Mouse (Mus musculus): Measurements from ENCODE around the gene Golga7b. TPM values are rescaled to one million over a fixed set of nuclear protein-coding genes. Genes with fewer than 3 reads are reported as not detected.
A peak's percentile ranks its signal among the peaks of the same experiment; 100 is the strongest.

Gene Golga7b
- total and polyA plus RNA-seq, 2 experiments from 2014 or later = 61.4 to 79.1 TPM

DNA sequence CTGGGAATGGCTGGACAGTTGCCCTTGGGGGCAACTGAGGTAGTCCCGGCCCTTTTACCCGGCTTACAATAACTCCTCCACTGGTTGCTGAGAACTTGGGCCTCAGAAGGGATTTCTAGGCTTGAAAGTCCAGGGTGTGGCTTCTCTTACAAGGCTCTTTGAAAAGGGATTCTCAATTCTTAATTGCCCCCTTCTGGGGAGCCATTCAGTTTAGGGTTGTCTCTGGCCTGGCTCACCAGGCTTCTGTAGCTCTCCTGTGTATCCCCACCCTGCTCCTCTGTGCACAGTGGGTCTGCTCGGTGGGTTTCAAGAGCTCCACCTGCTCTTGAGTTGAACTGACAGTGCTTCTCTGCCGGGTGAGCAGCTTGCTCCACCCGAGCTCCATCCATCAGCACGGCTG is 37.4 kb upstream of the Golga7b start:
- Histone ChIP-seq H3K36me3 (ENCODE audit: insufficient read depth) (no peaks in the 10 kb centered on the region), H3K9me3 (ENCODE audit: low read length) (no peaks in the 10 kb centered on the region), H3K27me3 (ENCODE audit: insufficient read depth, low read length) (no peaks in the 10 kb centered on the region), H3K4me3 (ENCODE audit: low read depth, low read length) (no peak overlapping the region), H3K4me1 (ENCODE audit: insufficient read depth) (no peaks in the 10 kb centered on the region), H3K27ac (ENCODE audit: low read depth, low read length) (no peak overlapping the region), H3K4me2 (ENCODE audit: low read depth) (no peak overlapping the region), H3K9ac (no peak overlapping the region)
- no peak for ATAC-seq
- no peak for DNase-seq
- 70% methylated on average over 6 of the region's 6 CpGs for WGBS
- TF ChIP-seq CTCF (IDR thresholded peaks at IDR 0.05; ENCODE audit: low read depth) = no peak

DNA sequence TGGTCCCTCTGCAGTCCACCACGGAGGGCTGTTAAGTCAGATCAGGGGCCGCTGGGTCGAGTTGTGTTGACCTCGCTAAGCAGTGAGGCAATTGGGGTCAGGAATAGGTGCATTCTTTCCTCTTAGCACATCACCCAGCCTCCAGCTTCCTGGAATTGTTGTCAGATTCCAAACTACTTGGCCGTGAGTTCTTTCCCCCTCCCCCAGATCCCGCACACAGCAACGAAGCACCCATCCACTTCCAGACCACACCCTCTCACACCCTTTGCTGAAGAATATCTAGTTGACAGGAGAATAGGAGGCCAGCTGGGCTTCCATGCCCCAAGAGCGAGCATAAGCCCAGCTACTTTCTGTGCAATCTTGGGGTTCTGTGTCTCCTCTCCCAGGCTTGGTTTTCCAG is 35.4 kb upstream of the Golga7b start:
- Histone ChIP-seq H3K4me3 (ENCODE audit: low read depth, low read length) (no peak overlapping the region), H3K4me1 (ENCODE audit: insufficient read depth) (no peaks in the 10 kb centered on the region), H3K36me3 (ENCODE audit: insufficient read depth) (no peaks in the 10 kb centered on the region), H3K27ac (ENCODE audit: low read depth, low read length) (no peak overlapping the region), H3K9ac (no peak overlapping the region), H3K9me3 (ENCODE audit: low read length) (no peaks in the 10 kb centered on the region), H3K27me3 (ENCODE audit: insufficient read depth, low read length) (no peaks in the 10 kb centered on the region), H3K4me2 (ENCODE audit: low read depth) (no peak overlapping the region)
- ATAC-seq (no peak), DNase-seq (no peak)
- no peak for TF ChIP-seq CTCF (IDR thresholded peaks at IDR 0.05; ENCODE audit: low read depth)
- 73% methylated on average over 8 of the region's 8 CpGs for WGBS

DNA sequence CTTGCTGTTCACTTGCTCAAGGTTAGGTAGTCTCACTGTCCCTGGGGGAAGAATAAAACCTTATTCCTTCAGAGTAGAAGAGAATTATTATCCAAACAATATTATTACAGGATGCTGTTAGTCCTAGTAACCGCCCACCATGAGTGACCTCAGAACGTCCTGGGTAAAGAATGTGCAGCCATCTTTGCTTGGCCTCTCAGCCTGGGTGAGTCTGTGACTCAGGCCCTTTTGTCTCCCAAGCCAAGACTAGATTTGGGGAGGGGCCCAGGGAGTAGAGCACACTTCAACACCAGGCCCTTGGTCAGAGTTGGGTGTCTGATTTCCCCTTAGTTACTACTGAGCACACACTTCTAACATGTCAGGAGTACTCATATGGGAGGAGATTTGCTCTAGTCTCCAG is 32.8 kb upstream of the Golga7b start:
- Histone ChIP-seq H3K9ac (no peak overlapping the region), H3K36me3 (ENCODE audit: insufficient read depth) (no peaks in the 10 kb centered on the region), H3K9me3 (ENCODE audit: low read length) (no peaks in the 10 kb centered on the region), H3K4me2 (ENCODE audit: low read depth) (no peak overlapping the region), H3K27me3 (ENCODE audit: insufficient read depth, low read length) (no peaks in the 10 kb centered on the region), H3K4me3 (ENCODE audit: low read depth, low read length) (no peak overlapping the region), H3K4me1 (ENCODE audit: insufficient read depth) (no peaks in the 10 kb centered on the region), H3K27ac (ENCODE audit: low read depth, low read length) (no peak overlapping the region)
- no peak for ATAC-seq
- no peak for TF ChIP-seq CTCF (IDR thresholded peaks at IDR 0.05; ENCODE audit: low read depth)
- WGBS = 80% methylated on average over 2 of the region's 2 CpGs
- DNase-seq = no peak

DNA sequence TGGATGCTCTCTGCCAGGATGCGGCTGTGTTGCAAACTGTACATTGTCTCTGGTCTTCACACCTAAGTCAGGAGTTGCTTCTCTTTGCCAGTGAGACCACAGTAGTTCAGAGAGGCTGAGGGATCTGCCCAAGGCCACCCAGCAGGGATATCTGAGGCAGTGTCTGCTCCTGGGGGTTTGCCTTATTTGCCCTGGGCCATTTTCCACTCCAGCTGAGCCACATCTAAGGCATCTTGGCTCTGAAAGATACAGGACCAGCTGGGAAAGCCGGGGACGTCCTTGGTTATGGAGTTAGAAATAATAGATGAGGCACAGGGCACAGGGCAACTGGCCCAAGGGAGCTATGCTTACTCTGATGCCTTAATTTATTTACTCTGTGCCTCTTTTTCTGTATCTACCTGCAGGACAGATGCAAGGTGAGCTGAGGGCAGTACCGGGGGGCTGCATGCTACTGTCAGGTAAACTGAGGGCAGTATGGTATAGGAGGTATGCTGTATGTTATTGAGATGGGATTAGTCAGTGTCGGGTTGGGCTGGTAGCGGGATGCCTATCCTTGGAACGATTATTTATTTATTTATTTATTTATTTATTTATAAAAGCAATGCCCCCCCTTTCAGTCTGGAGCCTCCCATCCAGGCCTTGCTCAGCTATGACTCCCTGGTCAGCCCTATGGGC is 30.5 kb upstream of the Golga7b start:
- Histone ChIP-seq H3K27me3 (ENCODE audit: insufficient read depth, low read length) (no peaks in the 10 kb centered on the region), H3K4me1 (ENCODE audit: insufficient read depth) (no peaks in the 10 kb centered on the region), H3K36me3 (ENCODE audit: insufficient read depth) (no peaks in the 10 kb centered on the region), H3K27ac (ENCODE audit: low read depth, low read length) (no peak overlapping the region), H3K4me3 (ENCODE audit: low read depth, low read length) (no peak overlapping the region), H3K4me2 (ENCODE audit: low read depth) (no peak overlapping the region), H3K9me3 (ENCODE audit: low read length) (no peaks in the 10 kb centered on the region), H3K9ac (no peak overlapping the region)
- WGBS = 83% methylated on average over 7 of the region's 7 CpGs
- no peak for TF ChIP-seq CTCF (IDR thresholded peaks at IDR 0.05; ENCODE audit: low read depth)
- DNase-seq (no peak), ATAC-seq (no peak)

DNA sequence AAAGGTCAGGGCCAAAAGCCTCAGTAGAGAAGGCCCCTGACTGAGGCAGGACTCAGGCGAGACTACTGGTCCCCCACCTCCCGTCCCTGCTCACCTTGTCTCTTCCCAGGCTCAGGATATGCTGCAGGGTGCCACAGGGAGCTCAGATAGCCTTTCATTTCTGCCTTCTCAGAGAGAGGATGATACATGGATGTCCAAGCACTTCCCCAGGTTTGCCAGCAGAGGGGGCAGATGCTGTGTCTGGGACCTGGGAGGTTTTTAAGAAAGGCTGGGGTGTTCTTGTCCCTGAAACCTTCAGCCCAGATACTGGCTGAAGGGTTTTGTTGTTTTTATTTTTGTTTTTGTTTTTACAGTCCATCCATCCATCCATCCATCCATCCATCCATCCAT is 30.0 kb upstream of the Golga7b start:
- Histone ChIP-seq H3K4me2 (ENCODE audit: low read depth) (no peak overlapping the region), H3K36me3 (ENCODE audit: insufficient read depth) (no peaks in the 10 kb centered on the region), H3K9ac (no peak overlapping the region), H3K27me3 (ENCODE audit: insufficient read depth, low read length) (no peaks in the 10 kb centered on the region), H3K4me1 (ENCODE audit: insufficient read depth) (no peaks in the 10 kb centered on the region), H3K9me3 (ENCODE audit: low read length) (no peaks in the 10 kb centered on the region), H3K4me3 (ENCODE audit: low read depth, low read length) (no peak overlapping the region), H3K27ac (ENCODE audit: low read depth, low read length) (no peak overlapping the region)
- WGBS = 23% methylated on average over 2 of the region's 2 CpGs
- peak; percentile 74 for DNase-seq
- TF ChIP-seq CTCF (IDR thresholded peaks at IDR 0.05; ENCODE audit: low read depth) = peak; percentile 89
- ATAC-seq = peak; percentile 60

DNA sequence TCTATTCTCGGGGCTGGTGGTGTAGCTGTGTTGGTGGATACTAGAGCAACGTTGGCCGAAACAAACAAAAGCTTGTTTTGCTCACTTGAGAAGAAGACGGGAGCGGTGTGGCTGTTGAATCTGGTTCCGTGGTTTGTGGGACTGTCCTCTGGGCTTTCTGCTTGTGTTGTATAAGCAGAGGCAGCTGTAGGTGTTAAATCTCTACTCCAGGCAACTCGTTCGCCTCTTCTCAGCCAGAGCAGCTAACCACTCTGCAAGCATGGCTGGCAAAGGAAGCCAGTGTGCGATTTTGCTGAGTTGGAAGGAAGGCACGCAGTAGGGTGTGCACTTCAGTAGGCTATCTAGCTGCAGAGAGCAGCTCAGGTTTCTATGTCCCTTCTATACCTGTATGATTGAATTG is 20.9 kb upstream of the Golga7b start:
- H3K27ac ChIP-seq (ENCODE audit: low read depth, low read length) = no peak overlapping the region
- H3K9ac ChIP-seq = no peak overlapping the region
- DNase-seq (no peak), ATAC-seq (no peak)
- TF ChIP-seq CTCF (IDR thresholded peaks at IDR 0.05; ENCODE audit: low read depth) = no peak
- H3K27me3 ChIP-seq (ENCODE audit: insufficient read depth, low read length) = no peaks in the 10 kb centered on the region
- H3K9me3 ChIP-seq (ENCODE audit: low read length) = no peaks in the 10 kb centered on the region
- H3K4me1 ChIP-seq (ENCODE audit: insufficient read depth) = no peaks in the 10 kb centered on the region
- no peak overlapping the region for H3K4me3 ChIP-seq (ENCODE audit: low read depth, low read length)
- H3K36me3 ChIP-seq (ENCODE audit: insufficient read depth) = no peaks in the 10 kb centered on the region
- WGBS = 80% methylated on average over 10 of the region's 10 CpGs
- H3K4me2 ChIP-seq (ENCODE audit: low read depth) = no peak overlapping the region

DNA sequence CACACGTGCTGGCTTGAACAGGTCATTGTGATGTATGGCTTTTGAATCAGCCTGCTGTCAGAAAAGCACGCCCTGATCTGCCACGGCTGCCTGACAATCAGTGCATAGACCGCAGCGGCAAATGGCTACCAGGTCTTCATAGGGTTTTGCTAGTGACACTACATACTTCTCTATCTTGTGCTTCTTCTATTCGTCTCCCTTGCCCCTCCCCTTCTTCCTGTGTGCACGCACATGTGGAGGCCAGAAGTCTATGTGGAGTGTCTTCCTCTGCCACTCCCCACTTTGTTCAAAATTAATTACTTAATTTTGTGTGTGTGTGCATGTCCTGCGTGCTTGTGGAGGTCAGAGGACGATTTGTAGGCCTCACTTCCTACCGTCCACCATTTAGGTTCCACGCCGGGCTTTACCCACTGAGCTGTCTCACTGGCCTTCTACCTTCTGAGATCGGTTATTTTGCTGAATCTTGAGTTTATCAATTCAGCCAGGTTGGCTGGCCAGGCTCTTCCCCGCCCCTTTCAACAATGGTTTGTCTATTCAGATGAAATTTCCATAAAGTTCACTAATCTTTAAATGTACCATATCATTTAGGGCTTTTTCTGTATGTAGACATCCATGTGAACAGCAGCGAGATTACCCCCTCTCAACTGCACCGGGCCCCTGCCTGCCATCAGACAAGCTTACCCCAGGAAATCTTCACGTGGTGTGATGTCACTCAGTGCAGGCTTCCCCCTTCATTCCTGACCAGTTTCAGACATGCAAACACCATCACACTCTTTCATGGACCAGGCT is 17.7 kb upstream of the Golga7b start:
- no peak overlapping the region for H3K9ac ChIP-seq
- TF ChIP-seq CTCF (IDR thresholded peaks at IDR 0.05; ENCODE audit: low read depth) = no peak
- WGBS = 80% methylated on average over 17 of the region's 17 CpGs
- no peaks in the 10 kb centered on the region for H3K9me3 ChIP-seq (ENCODE audit: low read length)
- H3K27me3 ChIP-seq (ENCODE audit: insufficient read depth, low read length) = no peaks in the 10 kb centered on the region
- H3K27ac ChIP-seq (ENCODE audit: low read depth, low read length) = no peak overlapping the region
- no peak overlapping the region for H3K4me3 ChIP-seq (ENCODE audit: low read depth, low read length)
- ATAC-seq = no peak
- no peaks in the 10 kb centered on the region for H3K4me1 ChIP-seq (ENCODE audit: insufficient read depth)
- H3K4me2 ChIP-seq (ENCODE audit: low read depth) = no peak overlapping the region
- DNase-seq = no peak
- no peaks in the 10 kb centered on the region for H3K36me3 ChIP-seq (ENCODE audit: insufficient read depth)
